Mouse (Mus musculus): Measurements from ENCODE around the gene Isg20l2. TPM values are rescaled to one million over a fixed set of nuclear protein-coding genes. Genes with fewer than 3 reads are reported as not detected.

Gene Isg20l2
- 21.0 and 25.9 TPM in 2 replicates for total RNA-seq (2023)

GRCm38 (mm10) chr3:87930078-87930795, at the start of gene Isg20l2, which contains the start of gene Rrnad1:
TSS of gene Isg20l2 (plus strand) at chr3:87930314.
TSS of gene Rrnad1 (minus strand) at chr3:87930717.

GRCm38 (mm10) chr3:87885281-87886003, 44.7 kb upstream of the Isg20l2 start, which contains the start of gene Prcc:
TSS of gene Prcc (minus strand) at chr3:87885608.

DNA sequence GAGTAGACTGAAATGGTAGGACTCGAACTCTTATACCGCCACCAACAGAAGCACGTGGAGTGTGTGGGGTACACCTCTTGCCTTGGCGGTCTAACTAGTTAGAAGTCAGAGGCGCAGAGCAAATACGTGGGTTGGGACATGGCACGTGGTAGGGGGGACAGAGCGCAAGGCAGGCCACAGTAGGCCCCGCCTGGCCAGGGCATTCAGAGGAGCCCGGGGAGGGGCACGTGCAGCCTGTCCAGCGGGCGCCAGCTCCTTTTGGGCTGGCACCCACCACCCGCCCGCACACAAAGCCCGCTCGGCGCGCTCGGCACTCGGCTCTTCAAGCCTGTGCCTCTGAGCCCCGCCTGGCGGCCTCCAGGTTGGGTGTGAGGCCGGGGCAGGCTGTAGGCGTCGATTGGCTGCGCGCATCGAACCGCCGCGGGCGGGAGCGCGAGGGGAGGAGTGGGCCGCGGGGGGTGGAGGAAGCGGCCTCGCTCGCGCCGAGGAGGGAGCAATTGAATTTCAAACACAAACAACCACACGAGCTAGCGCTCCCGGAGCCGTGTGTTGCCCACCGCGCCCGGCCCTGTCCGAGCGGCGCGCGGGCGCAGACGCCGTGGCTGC, 24.1 kb upstream of the Isg20l2 start, which contains the start of gene Hdgf:
Hdgf (plus strand) TSS at position 442 of the 606 bp plus-strand sequence.

DNA sequence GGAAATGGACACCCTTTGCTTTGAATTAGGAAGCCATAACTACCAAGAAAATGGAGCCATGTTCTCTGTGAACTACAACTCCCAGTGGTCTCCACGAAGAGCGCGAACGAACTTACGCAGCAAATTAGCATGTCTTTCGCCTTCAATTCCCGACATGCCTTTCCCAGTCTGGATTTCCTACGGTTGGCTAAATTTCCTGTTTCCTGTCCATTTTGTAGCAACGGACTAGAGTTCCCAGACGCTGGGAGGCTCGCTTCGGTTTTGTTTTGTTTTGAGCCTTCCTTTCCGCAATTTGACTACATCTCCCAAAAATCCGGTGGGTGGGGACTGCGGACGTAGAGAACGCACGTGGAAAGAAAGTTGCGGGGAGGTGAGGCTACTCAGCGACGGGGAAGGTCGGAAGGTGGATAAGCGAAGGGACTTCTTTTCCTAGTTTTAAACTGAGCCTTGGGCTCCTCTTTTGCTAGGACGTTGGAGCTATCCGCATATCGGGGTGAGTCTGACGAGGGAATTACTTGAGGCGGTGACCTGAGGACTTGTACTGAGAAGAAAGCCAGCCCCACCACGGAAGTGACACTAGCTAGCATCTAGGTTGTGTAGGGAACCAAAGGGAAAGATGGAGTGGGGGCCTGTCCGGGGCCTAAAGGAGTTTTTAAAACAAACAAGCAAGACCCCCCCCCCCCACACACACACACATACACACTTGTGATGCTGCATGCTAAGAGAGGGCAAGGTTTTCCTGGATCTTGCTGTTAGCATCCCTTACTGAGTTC, 10.6 kb upstream of the Isg20l2 start, which contains the start of gene Mrpl24:
Mrpl24 (plus strand) TSS at position 171 of the 773 bp plus-strand sequence.

DNA sequence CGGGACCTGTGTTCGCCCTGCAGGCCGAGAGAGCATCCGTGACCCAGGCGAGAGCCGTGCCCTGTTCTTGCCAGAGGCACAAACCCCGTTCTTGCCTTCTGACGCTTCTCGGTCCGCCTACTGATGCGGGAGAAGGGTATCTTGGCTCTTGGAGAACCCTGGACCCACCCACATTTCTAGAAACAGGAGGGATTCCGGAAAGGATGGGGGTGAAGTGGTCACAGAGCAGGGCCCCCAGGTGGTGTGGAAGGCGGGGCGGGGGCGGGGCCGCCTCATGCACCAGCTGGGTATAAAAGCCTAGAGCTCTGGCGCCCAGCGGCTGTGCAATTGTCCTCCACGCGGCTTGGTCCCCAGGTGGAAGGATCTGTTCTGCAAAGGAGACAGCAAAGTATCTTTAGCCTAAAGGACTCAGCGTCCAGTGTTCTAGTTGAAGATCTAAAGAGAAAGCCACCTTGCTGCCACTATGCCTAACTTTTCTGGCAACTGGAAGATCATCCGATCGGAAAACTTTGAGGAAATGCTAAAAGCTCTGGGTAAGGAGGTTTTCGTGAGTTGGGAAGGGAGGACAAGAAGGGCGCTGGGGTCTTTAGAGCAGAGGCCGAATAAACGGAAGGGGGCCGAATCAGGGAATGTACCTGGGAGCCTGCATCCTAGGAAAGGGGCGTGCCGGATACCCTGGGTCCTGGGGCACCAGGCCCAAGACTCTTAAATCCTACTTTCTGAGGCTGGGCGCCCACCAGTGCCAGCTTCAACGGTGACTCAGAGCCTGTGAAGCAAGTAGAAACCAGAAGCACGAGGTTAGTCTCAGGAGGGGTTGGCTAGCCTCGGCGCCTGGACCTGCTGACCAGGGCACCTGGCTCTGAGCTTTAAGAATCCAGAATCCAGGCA, 18.5 kb downstream of the Isg20l2 start, which contains the start of gene Crabp2:
Crabp2 (plus strand) TSS at position 289 of the 888 bp plus-strand sequence.

GRCm38 (mm10) chr3:87970939-87971488, 40.9 kb downstream of the Isg20l2 start, which contains the start of gene Nes:
TSS of gene Nes (plus strand) at chr3:87971078.

Other genes with a start within 250 kb of the Isg20l2 start
- 0.27 and 3.5 TPM in 2 replicates for gene Lrrc71, start 181.7 kb upstream of the Isg20l2 start, total RNA-seq (2023)
- gene Ntrk1, start 135.2 kb upstream of the Isg20l2 start, total RNA-seq (2023): not detected in 2 replicates
- not detected in 2 replicates for gene Insrr, start 133.4 kb upstream of the Isg20l2 start, total RNA-seq (2023)
- gene Pear1, start 106.0 kb upstream of the Isg20l2 start, total RNA-seq (2023): 0.34 and 1.5 TPM in 2 replicates
- gene Sh2d2a, start 83.6 kb upstream of the Isg20l2 start, total RNA-seq (2023): 0.88 and 1.2 TPM in 2 replicates
- 26.9 and 29.1 TPM in 2 replicates for gene Prcc, start 44.7 kb upstream of the Isg20l2 start, total RNA-seq (2023)
- 80.4 and 98.0 TPM in 2 replicates for gene Hdgf, start 24.0 kb upstream of the Isg20l2 start, total RNA-seq (2023)
- 62.4 and 72.9 TPM in 2 replicates for gene Mrpl24, start 10.8 kb upstream of the Isg20l2 start, total RNA-seq (2023)
- 10.7 and 10.8 TPM in 2 replicates for gene Rrnad1, start 403 bp downstream of the Isg20l2 start, total RNA-seq (2023)
- gene Crabp2, start 18.4 kb downstream of the Isg20l2 start, total RNA-seq (2023): 0.54 and 0.66 TPM in 2 replicates
- not detected in 2 replicates for gene Nes, start 40.8 kb downstream of the Isg20l2 start, total RNA-seq (2023)
- gene Bcan, start 69.9 kb downstream of the Isg20l2 start, total RNA-seq (2023): not detected in 2 replicates
- not detected in 2 replicates for gene Hapln2, start 97.3 kb downstream of the Isg20l2 start, total RNA-seq (2023)
- 2.7 and 3.8 TPM in 2 replicates for gene Gpatch4, start 112.8 kb downstream of the Isg20l2 start, total RNA-seq (2023)
- 21.0 and 21.5 TPM in 2 replicates for gene Naxe, start 128.2 kb downstream of the Isg20l2 start, total RNA-seq (2023)
- not detected in 2 replicates for gene Ttc24, start 148.0 kb downstream of the Isg20l2 start, total RNA-seq (2023)
- 29.2 and 45.4 TPM in 2 replicates for gene Iqgap3, start 151.7 kb downstream of the Isg20l2 start, total RNA-seq (2023)
- gene Mef2d, start 212.1 kb downstream of the Isg20l2 start, total RNA-seq (2023): 110 and 174 TPM in 2 replicates

All from neutrophil, adult 65 days (primary cell).